Mouse (Mus musculus): ENCODE measurements around the gene Asb8. TPM values are rescaled to one million over a fixed set of nuclear protein-coding genes. Genes with fewer than 3 reads are reported as not detected.
A peak's percentile ranks its signal among the peaks of the same experiment; 100 is the strongest.

Asb8 gene
- polyA plus RNA-seq, 1 experiment from 2014 or later = 22.8 TPM

DNA sequence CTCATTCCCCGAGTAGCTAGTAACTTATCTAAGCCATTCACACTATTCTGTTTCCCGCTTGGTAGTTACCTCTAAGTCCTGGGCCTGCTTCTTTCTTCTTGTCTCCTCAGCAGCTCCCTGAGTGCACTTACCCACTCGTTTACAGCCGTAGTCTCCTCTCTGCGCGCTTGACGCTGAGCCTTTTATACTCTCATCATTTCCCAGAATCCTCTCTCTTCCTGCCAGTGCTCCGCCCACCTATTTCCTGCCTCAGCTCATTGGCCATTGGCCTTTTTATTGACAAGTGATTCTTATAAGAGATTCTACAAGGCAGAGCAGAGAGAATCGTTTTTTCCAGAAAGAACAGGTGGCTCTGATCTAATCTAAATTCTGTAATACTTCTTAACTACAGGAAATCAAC, 66.9 kb downstream of the Asb8 start:
- 80% methylated on average over 9 of the region's 9 CpGs for WGBS (ENCODE audit: insufficient replicate concordance)
- H3K4me2 ChIP-seq (ENCODE audit: low read depth, low read length) = no peak overlapping the region
- H3K27ac ChIP-seq (ENCODE audit: low read length) = no peak overlapping the region
- no peak overlapping the region for H3K9ac ChIP-seq (ENCODE audit: low read depth, low read length)
- H3K4me3 ChIP-seq (ENCODE audit: low read depth, low read length) = no peak overlapping the region
- H3K27me3 ChIP-seq (ENCODE audit: control insufficient read depth, insufficient read depth, low read depth, low read length) = no peaks in the 10 kb centered on the region
- ATAC-seq (ENCODE audit: low read depth) = no peak
- H3K9me3 ChIP-seq (replicated peaks; ENCODE audit: control insufficient read depth, low read length) = no peaks in the 10 kb centered on the region
- H3K36me3 ChIP-seq (ENCODE audit: control insufficient read depth, insufficient read depth) = no peaks in the 10 kb centered on the region; the same call in 1 of the 2 replicates
- H3K4me1 ChIP-seq (ENCODE audit: control insufficient read depth, low read depth, low read length) = peaks cover 4% of the 10 kb centered on the region

DNA sequence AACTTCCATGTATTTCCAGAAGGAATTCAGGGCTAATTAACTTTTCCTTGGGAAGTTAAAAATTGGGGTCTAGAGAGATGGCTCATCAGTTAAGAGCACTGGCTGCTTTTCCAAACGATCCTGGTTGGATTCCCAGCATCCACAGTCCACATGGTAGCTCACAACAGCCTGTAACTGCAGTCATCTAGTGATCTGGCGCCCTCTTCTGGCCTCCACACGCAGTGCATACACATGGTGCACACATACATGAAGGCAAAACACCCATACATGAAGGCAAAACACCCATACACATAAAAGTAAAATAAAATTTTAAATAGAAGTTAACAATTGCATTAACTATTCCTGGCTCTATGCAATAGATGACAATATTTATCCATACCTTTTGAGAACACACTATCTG, 68.5 kb downstream of the Asb8 start:
- no peaks in the 10 kb centered on the region for H3K27me3 ChIP-seq (ENCODE audit: control insufficient read depth, insufficient read depth, low read depth, low read length)
- H3K27ac ChIP-seq (ENCODE audit: low read length) = no peak overlapping the region
- H3K4me2 ChIP-seq (ENCODE audit: low read depth, low read length) = no peak overlapping the region
- WGBS (ENCODE audit: insufficient replicate concordance) = 47% methylated on average over 3 of the region's 3 CpGs
- no peak overlapping the region for H3K4me3 ChIP-seq (ENCODE audit: low read depth, low read length)
- no peak overlapping the region for H3K9ac ChIP-seq (ENCODE audit: low read depth, low read length)
- ATAC-seq (ENCODE audit: low read depth) = no peak
- H3K36me3 ChIP-seq (ENCODE audit: control insufficient read depth, insufficient read depth) = no peaks in the 10 kb centered on the region; the same call in 1 of the 2 replicates
- peaks cover 6% of the 10 kb centered on the region for H3K4me1 ChIP-seq (ENCODE audit: control insufficient read depth, low read depth, low read length)
- H3K9me3 ChIP-seq (replicated peaks; ENCODE audit: control insufficient read depth, low read length) = no peaks in the 10 kb centered on the region

GRCm38 (mm10) chr15:98094905-98095304, 70.5 kb downstream of the Asb8 start:
- H3K9ac ChIP-seq (ENCODE audit: low read depth, low read length) = no peak overlapping the region
- H3K4me1 ChIP-seq (ENCODE audit: control insufficient read depth, low read depth, low read length) = peaks cover 11% of the 10 kb centered on the region
- H3K4me2 ChIP-seq (ENCODE audit: low read depth, low read length) = no peak overlapping the region
- H3K9me3 ChIP-seq (replicated peaks; ENCODE audit: control insufficient read depth, low read length) = no peaks in the 10 kb centered on the region
- no peak overlapping the region for H3K27ac ChIP-seq (ENCODE audit: low read length)
- no peaks in the 10 kb centered on the region; the same call in 1 of the 2 replicates for H3K36me3 ChIP-seq (ENCODE audit: control insufficient read depth, insufficient read depth)
- H3K27me3 ChIP-seq (ENCODE audit: control insufficient read depth, insufficient read depth, low read depth, low read length) = no peaks in the 10 kb centered on the region
- WGBS (ENCODE audit: insufficient replicate concordance) = 87% methylated on average over 12 of the region's 12 CpGs
- no peak for ATAC-seq (ENCODE audit: low read depth)
- H3K4me3 ChIP-seq (ENCODE audit: low read depth, low read length) = no peak overlapping the region

GRCm38 (mm10) chr15:98093121-98094011, 72.1 kb downstream of the Asb8 start, which contains the start of gene Senp1:
Senp1 (minus strand) TSS chr15:98093744.
- peak within 1 kb of the TSS; percentile 83 for H3K4me2 ChIP-seq (ENCODE audit: low read depth, low read length)
- peak within 1 kb of the TSS; percentile 77 for H3K4me3 ChIP-seq (ENCODE audit: low read depth, low read length)
- peaks cover 11% of the 10 kb centered on the region for H3K4me1 ChIP-seq (ENCODE audit: control insufficient read depth, low read depth, low read length)
- H3K9ac ChIP-seq (ENCODE audit: low read depth, low read length) = peak within 1 kb of the TSS; percentile 93
- H3K27me3 ChIP-seq (ENCODE audit: control insufficient read depth, insufficient read depth, low read depth, low read length) = no peaks in the 10 kb centered on the region
- H3K9me3 ChIP-seq (replicated peaks; ENCODE audit: control insufficient read depth, low read length) = no peaks in the 10 kb centered on the region
- peak; percentile 93 for ATAC-seq (ENCODE audit: low read depth)
- under 1% methylated on average over 57 of the region's 58 CpGs for WGBS (ENCODE audit: insufficient replicate concordance)
- peak within 1 kb of the TSS; percentile 92 for H3K27ac ChIP-seq (ENCODE audit: low read length)
- H3K36me3 ChIP-seq (ENCODE audit: control insufficient read depth, insufficient read depth) = no peaks in the 10 kb centered on the region; the same call in 1 of the 2 replicates

DNA sequence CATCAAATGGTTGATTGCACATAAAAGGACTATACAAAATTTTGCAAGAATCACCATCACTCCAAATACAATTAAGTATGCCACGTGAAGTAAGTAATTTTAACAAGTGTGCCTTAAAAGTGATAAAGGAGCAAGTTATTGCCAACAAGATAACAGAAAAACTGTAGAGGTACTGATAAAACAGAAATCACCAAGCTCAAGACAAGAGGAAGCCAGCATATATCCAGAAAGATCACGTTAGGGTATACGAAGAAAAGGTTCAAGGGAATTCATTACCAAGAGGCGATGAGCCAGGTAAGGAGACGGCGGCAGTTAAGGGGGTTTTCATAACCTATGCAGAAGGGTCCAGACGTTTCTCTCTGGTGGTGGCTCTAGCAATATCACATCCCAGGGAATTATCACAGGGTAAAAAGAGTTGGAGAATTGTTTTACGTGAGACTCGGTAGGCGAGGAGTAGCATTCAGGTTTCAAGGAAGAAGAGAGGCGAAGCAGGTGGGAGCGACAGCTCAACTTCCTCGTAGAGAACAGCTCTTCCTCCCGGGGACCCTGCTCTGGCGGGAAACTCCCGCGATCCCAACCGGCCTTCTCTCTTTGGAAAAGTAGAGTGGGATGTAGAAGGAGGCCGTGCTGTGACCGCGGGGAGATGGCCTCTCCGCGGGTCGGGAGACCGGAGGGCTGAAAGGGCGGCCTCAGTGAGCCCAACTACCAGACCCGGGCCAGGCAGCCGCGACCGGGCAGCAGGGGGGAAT, 72.9 kb downstream of the Asb8 start, which contains the start of gene Pfkm:
TSS of gene Pfkm (plus strand) at position 218 of the 749 bp plus-strand sequence.
- H3K4me2 ChIP-seq (ENCODE audit: low read depth, low read length) = peak within 1 kb of the TSS; percentile 83
- under 1% methylated on average over 30 of the region's 30 CpGs for WGBS (ENCODE audit: insufficient replicate concordance)
- peak within 1 kb of the TSS; percentile 93 for H3K9ac ChIP-seq (ENCODE audit: low read depth, low read length)
- no peaks in the 10 kb centered on the region for H3K9me3 ChIP-seq (replicated peaks; ENCODE audit: control insufficient read depth, low read length)
- H3K4me3 ChIP-seq (ENCODE audit: low read depth, low read length) = peak within 1 kb of the TSS; percentile 77
- no peaks in the 10 kb centered on the region; the same call in 1 of the 2 replicates for H3K36me3 ChIP-seq (ENCODE audit: control insufficient read depth, insufficient read depth)
- H3K4me1 ChIP-seq (ENCODE audit: control insufficient read depth, low read depth, low read length) = peaks cover 11% of the 10 kb centered on the region
- ATAC-seq (ENCODE audit: low read depth) = peak; percentile 25
- no peaks in the 10 kb centered on the region for H3K27me3 ChIP-seq (ENCODE audit: control insufficient read depth, insufficient read depth, low read depth, low read length)
- peak within 1 kb of the TSS; percentile 92 for H3K27ac ChIP-seq (ENCODE audit: low read length)

DNA sequence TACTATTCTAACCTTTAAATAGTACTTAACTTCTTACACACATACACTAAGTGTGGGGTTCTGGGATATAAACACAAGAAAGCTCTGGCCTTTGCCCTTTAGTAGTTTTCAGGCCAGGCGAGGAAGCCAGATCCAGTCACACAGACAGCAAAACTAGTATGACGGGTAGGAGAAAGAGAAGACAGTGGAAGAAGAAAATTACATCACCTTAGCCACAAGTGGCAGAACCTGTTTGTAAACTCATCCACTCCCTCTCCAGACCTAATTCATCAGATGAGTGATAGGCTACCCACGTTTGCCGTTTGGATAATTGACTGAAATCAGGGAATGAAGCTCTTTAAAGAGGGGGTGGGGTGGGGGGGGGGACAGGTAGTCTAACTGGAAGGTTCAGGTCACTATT, 73.6 kb downstream of the Asb8 start:
- Histone ChIP-seq H3K9me3 (replicated peaks; ENCODE audit: control insufficient read depth, low read length) (no peaks in the 10 kb centered on the region), H3K4me2 (ENCODE audit: low read depth, low read length) (peak overlapping the region; percentile 83), H3K27ac (ENCODE audit: low read length) (peak overlapping the region; percentile 67), H3K4me3 (ENCODE audit: low read depth, low read length) (peak overlapping the region; percentile 77), H3K4me1 (ENCODE audit: control insufficient read depth, low read depth, low read length) (peaks cover 11% of the 10 kb centered on the region), H3K36me3 (ENCODE audit: control insufficient read depth, insufficient read depth) (peaks cover 2% of the 10 kb centered on the region; the same call in 1 of the 2 replicates), H3K9ac (ENCODE audit: low read depth, low read length) (peak overlapping the region; percentile 93), H3K27me3 (ENCODE audit: control insufficient read depth, insufficient read depth, low read depth, low read length) (no peaks in the 10 kb centered on the region)
- WGBS (ENCODE audit: insufficient replicate concordance) = 10% methylated on average over 4 of the region's 4 CpGs
- no peak for ATAC-seq (ENCODE audit: low read depth)

- no peak overlapping the region for H3K27ac ChIP-seq (ENCODE audit: low read length)
- 53% methylated on average over 9 of the region's 9 CpGs for WGBS (ENCODE audit: insufficient replicate concordance)
- ATAC-seq (ENCODE audit: low read depth) = no peak
- no peak overlapping the region for H3K4me2 ChIP-seq (ENCODE audit: low read depth, low read length)
- H3K36me3 ChIP-seq (ENCODE audit: control insufficient read depth, insufficient read depth) = peaks cover 13% of the 10 kb centered on the region
- no peak overlapping the region for H3K9ac ChIP-seq (ENCODE audit: low read depth, low read length)
- no peaks in the 10 kb centered on the region for H3K27me3 ChIP-seq (ENCODE audit: control insufficient read depth, insufficient read depth, low read depth, low read length)
- H3K9me3 ChIP-seq (replicated peaks; ENCODE audit: control insufficient read depth, low read length) = no peaks in the 10 kb centered on the region
- peaks cover 11% of the 10 kb centered on the region for H3K4me1 ChIP-seq (ENCODE audit: control insufficient read depth, low read depth, low read length)
- no peak overlapping the region for H3K4me3 ChIP-seq (ENCODE audit: low read depth, low read length)
Observed at GRCm38 (mm10) chr15:98089421-98090183, 75.8 kb downstream of the Asb8 start.

GRCm38 (mm10) chr15:98088889-98089288, 76.5 kb downstream of the Asb8 start:
- 48% methylated on average over 1 of the region's 1 CpGs for WGBS (ENCODE audit: insufficient replicate concordance)
- H3K36me3 ChIP-seq (ENCODE audit: control insufficient read depth, insufficient read depth) = peaks cover 17% of the 10 kb centered on the region

More at GRCm38 (mm10) chr15:98088889-98089288, 76.5 kb downstream of the Asb8 start:
- ATAC-seq (ENCODE audit: low read depth) = no peak
- H3K4me3 ChIP-seq (ENCODE audit: low read depth, low read length) = no peak overlapping the region
- no peak overlapping the region for H3K9ac ChIP-seq (ENCODE audit: low read depth, low read length)
- H3K9me3 ChIP-seq (replicated peaks; ENCODE audit: control insufficient read depth, low read length) = no peaks in the 10 kb centered on the region
- no peaks in the 10 kb centered on the region for H3K27me3 ChIP-seq (ENCODE audit: control insufficient read depth, insufficient read depth, low read depth, low read length)
- H3K4me2 ChIP-seq (ENCODE audit: low read depth, low read length) = no peak overlapping the region
- no peak overlapping the region for H3K27ac ChIP-seq (ENCODE audit: low read length)
- H3K4me1 ChIP-seq (ENCODE audit: control insufficient read depth, low read depth, low read length) = peaks cover 8% of the 10 kb centered on the region

Data from liver, embryonic 16.5 days (tissue).